Mouse (Mus musculus) E14TG2a.4 (cell line): ENCODE data around the gene Lzts2.

Experiments
- CTCF ChIP-seq: conservative IDR thresholded peaks from 2 replicates; pipeline ENCODE4 v1.5.1; 2014; ENCODE audit warnings: low read length
- NANOG ChIP-seq: IDR thresholded peaks from 2 replicates; pipeline ENCODE4 v1.6.1; 2014; ENCODE audit warnings: borderline replicate concordance, low read length, mixed read lengths
- POU5F1 ChIP-seq: IDR thresholded peaks from 2 replicates; pipeline ENCODE4 v1.6.1; 2014; ENCODE audit warnings: low read length, borderline replicate concordance

DNA sequence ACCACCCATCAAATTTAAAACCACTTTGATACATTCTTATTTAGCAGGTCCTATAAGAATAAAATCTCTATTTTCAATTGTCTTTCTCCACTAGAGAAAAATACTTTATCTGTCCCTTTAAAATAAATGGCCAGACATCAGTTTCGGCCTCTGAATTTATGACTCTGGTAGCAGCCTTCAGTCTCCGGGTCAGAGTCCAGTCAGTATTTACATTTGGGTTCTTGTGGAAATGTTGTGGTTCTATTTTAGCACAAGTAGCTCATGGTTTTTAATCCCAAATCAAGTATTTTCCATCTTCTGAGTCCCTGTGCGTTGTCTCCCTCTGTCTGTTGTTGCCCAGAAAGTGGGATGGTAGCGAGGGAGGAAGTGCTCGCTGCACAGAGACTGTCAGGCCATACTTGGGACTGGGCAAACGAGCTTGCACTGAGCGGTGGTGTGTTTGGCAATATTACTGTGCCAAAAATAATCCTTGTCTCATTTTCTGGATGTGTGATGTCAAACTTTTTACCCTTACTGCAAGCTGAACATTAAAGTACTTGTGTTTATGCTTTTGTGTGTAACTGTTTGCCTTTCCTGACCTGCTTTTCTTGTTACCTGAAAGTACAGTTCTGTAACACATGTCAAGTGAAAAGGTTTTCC is 31.6 kb upstream of the Lzts2 start:
- no peak for TF ChIP-seq CTCF
- TF ChIP-seq NANOG: no peak
- no peak for TF ChIP-seq POU5F1
